Mouse (Mus musculus): ENCODE data around the gene Clec1a.

- TF ChIP-seq CTCF (IDR thresholded peaks at IDR 0.05; ENCODE audit: extremely low read depth, insufficient read depth, insufficient read length, insufficient replicate concordance), result no peak
- TF ChIP-seq POLR2A (IDR thresholded peaks at IDR 0.05; ENCODE audit: low read depth, low read length), result no peak
Measured at GRCm38 (mm10) chr6:129399945-129400344, 51.9 kb downstream of the Clec1a start.

Measured in spleen, adult 2 months (tissue).